Mouse (Mus musculus): ENCODE results near the gene Fgb. TPM values are rescaled to one million over a fixed set of nuclear protein-coding genes. Genes with fewer than 3 reads are reported as not detected.

The Fgb gene
- total and polyA plus RNA-seq, 3 experiments: not detected

- H3K27me3 ChIP-seq (replicated peaks): no peaks in the 10 kb centered on the region
- no peaks in the 10 kb centered on the region for H3K9me3 ChIP-seq (replicated peaks; ENCODE audit: low read length)
- H3K4me1 ChIP-seq (ENCODE audit: control insufficient read depth in 1 of 2, insufficient read depth in 2 of 2): 0 out of 4 replicates have a peak, but pooled peaks cover 0 to 2% of the 10 kb centered on the region in 2 experiments
- H3K79me2 ChIP-seq (replicated peaks; ENCODE audit: control insufficient read depth, extremely low read depth, insufficient read depth, poor library complexity, severe bottlenecking): no peaks in the 10 kb centered on the region
- no peak overlapping the region for H3K4me3 ChIP-seq (replicated peaks in 1 of 3; ENCODE audit: low read depth in 2 of 3, low read length in 2 of 3, poor library complexity in 1 of 3)
- no peak for TF ChIP-seq MAZ (IDR thresholded peaks at IDR 0.05; ENCODE audit: low read depth, low read length)
- TF ChIP-seq SIN3A (IDR thresholded peaks at IDR 0.05; ENCODE audit: low read length): no peak
- no peak for TF ChIP-seq TCF12 (IDR thresholded peaks at IDR 0.05; ENCODE audit: low read depth, low read length)
- no peak for TF ChIP-seq CHD1 (IDR thresholded peaks at IDR 0.05; ENCODE audit: low read depth, low read length)
- no peak for TF ChIP-seq MYC (IDR thresholded peaks at IDR 0.05; ENCODE audit: low read depth, low read length)
- TF ChIP-seq JUND (conservative IDR thresholded peaks at IDR 0.05; ENCODE audit: low read depth, low read length): no peak
- no peak for TF ChIP-seq SMC3 (IDR thresholded peaks at IDR 0.05; ENCODE audit: low read depth, low read length)
- no peak for TF ChIP-seq GABPA (IDR thresholded peaks at IDR 0.05; ENCODE audit: insufficient replicate concordance, low read depth, low read length)
- TF ChIP-seq EP300 (IDR thresholded peaks at IDR 0.05; ENCODE audit: low read length): no peak
- TF ChIP-seq CTCF (conservative IDR thresholded peaks at IDR 0.05 in 1 of 2, IDR thresholded peaks at IDR 0.05 in 1 of 2; ENCODE audit: low read depth in 2 of 2, low read length in 2 of 2): no peak
- no peak for TF ChIP-seq ZKSCAN1 (IDR thresholded peaks at IDR 0.05; ENCODE audit: borderline replicate concordance, low read depth, low read length)
- no peak for TF ChIP-seq RCOR1 (conservative IDR thresholded peaks at IDR 0.05; ENCODE audit: low read depth, low read length)
- in situ Hi-C loops (cut with MboI; ENCODE audit: low pct_ligation_motif_present, low pct_unique_long_range_greater_than_20kb, low sequenced_read_pairs) (no loop called here), dilution Hi-C loops (cut with MboI; ENCODE audit: extremely low pct_ligation_motif_present, extremely low pct_unique_long_range_greater_than_20kb, low sequenced_read_pairs) (no loop called here)
- no peak overlapping the region for H3K4me2 ChIP-seq (ENCODE audit: insufficient read depth, low read depth, poor library complexity, severe bottlenecking)
- H3K36me3 ChIP-seq (replicated peaks in 1 of 2; ENCODE audit: control insufficient read depth in 1 of 2, insufficient read depth in 1 of 2, low read length in 1 of 2): no peaks in the 10 kb centered on the region
- no peak overlapping the region for H3K27ac ChIP-seq (ENCODE audit: insufficient read depth, low read depth)
- DNase-seq (ENCODE audit: extremely low read depth): no peak
- H3K9ac ChIP-seq (ENCODE audit: insufficient read depth, low read depth): no peak overlapping the region
These were observed 10.0 kb downstream of the Fgb start for GRCm38 (mm10) chr3:83039666-83040065.

DNA sequence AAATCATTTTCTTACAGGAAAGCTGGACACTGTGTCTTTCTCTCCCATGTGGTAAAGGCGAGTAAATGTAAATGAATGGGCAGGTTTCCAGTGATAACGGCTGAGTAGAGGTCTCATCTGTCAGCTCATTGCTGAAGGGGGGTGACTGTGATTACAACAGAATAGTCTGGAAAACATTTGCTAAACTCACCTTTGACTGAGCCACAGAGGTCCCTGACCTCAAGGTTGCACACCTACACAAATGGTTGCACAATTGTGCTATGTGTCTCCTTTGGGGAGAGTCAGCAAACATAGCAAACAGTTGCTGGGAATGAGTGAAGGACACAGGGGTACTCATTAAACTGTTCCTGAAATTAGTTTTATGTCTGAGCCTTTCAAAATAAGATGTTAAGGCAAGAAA, 10.8 kb downstream of the Fgb start:
- dilution Hi-C loops (cut with MboI; ENCODE audit: extremely low pct_ligation_motif_present, extremely low pct_unique_long_range_greater_than_20kb, low sequenced_read_pairs) (no loop called here), in situ Hi-C loops (cut with MboI; ENCODE audit: low pct_ligation_motif_present, low pct_unique_long_range_greater_than_20kb, low sequenced_read_pairs) (no loop called here)
- Histone ChIP-seq H3K9ac (ENCODE audit: insufficient read depth, low read depth) (no peak overlapping the region), H3K4me2 (ENCODE audit: insufficient read depth, low read depth, poor library complexity, severe bottlenecking) (no peak overlapping the region), H3K4me3 (replicated peaks in 1 of 3; ENCODE audit: low read depth in 2 of 3, low read length in 2 of 3, poor library complexity in 1 of 3) (no peak overlapping the region), H3K9me3 (replicated peaks; ENCODE audit: low read length) (no peaks in the 10 kb centered on the region), H3K27me3 (replicated peaks) (no peaks in the 10 kb centered on the region), H3K27ac (ENCODE audit: insufficient read depth, low read depth) (no peak overlapping the region), H3K36me3 (replicated peaks in 1 of 2; ENCODE audit: control insufficient read depth in 1 of 2, insufficient read depth in 1 of 2, low read length in 1 of 2) (no peaks in the 10 kb centered on the region), H3K4me1 (ENCODE audit: control insufficient read depth in 1 of 2, insufficient read depth in 2 of 2) (0 out of 4 replicates have a peak, but pooled peaks cover 0 to 2% of the 10 kb centered on the region in 2 experiments), H3K79me2 (replicated peaks; ENCODE audit: control insufficient read depth, extremely low read depth, insufficient read depth, poor library complexity, severe bottlenecking) (no peaks in the 10 kb centered on the region)
- no peak for TF ChIP-seq ELF1 (IDR thresholded peaks at IDR 0.05; ENCODE audit: low read depth, low read length)
- TF ChIP-seq JUND (conservative IDR thresholded peaks at IDR 0.05; ENCODE audit: low read depth, low read length): no peak
- no peak for TF ChIP-seq RCOR1 (conservative IDR thresholded peaks at IDR 0.05; ENCODE audit: low read depth, low read length)
- no peak for TF ChIP-seq ZKSCAN1 (IDR thresholded peaks at IDR 0.05; ENCODE audit: borderline replicate concordance, low read depth, low read length)
- no peak for TF ChIP-seq USF1 (IDR thresholded peaks at IDR 0.05; ENCODE audit: low read depth, low read length)
- no peak for TF ChIP-seq USF2 (conservative IDR thresholded peaks at IDR 0.05; ENCODE audit: low read depth, low read length)
- TF ChIP-seq BHLHE40 (IDR thresholded peaks at IDR 0.05; ENCODE audit: low read depth, low read length): no peak
- no peak for TF ChIP-seq MAFK (IDR thresholded peaks at IDR 0.05; ENCODE audit: insufficient replicate concordance, low read length)
- no peak for TF ChIP-seq JUN (IDR thresholded peaks at IDR 0.05; ENCODE audit: insufficient read depth, low read depth, low read length)
- TF ChIP-seq E2F4 (IDR thresholded peaks at IDR 0.05; ENCODE audit: insufficient replicate concordance, low read depth, low read length): no peak
- no peak for DNase-seq (ENCODE audit: extremely low read depth)
